Mouse (Mus musculus) heart, postnatal 0 days (tissue): ENCODE measurements around the gene Rerg.

Source experiments
- CTCF ChIP-seq: IDR thresholded peaks from 2 replicates; pipeline ENCODE4 v1.5.1; 2016; ENCODE audit warnings: antibody characterized with exemption, control low read depth, low read depth
- EP300 ChIP-seq: IDR thresholded peaks from 2 replicates; pipeline ENCODE4 v1.6.1; 2016; ENCODE audit warnings: antibody characterized with exemption, low read depth

GRCm38 (mm10) chr6:137058257-137058656 is 112.0 kb downstream of the Rerg start:
- TF ChIP-seq CTCF, result no peak
- TF ChIP-seq EP300, result no peak
